Mouse (Mus musculus): ENCODE measurements around the gene Rsf1.

The Rsf1 gene

GRCm38 (mm10) chr7:97632897-97633296 lies 53.2 kb downstream of the Rsf1 start:
- no peak for DNase-seq (ENCODE audit: low spot score)

DNA sequence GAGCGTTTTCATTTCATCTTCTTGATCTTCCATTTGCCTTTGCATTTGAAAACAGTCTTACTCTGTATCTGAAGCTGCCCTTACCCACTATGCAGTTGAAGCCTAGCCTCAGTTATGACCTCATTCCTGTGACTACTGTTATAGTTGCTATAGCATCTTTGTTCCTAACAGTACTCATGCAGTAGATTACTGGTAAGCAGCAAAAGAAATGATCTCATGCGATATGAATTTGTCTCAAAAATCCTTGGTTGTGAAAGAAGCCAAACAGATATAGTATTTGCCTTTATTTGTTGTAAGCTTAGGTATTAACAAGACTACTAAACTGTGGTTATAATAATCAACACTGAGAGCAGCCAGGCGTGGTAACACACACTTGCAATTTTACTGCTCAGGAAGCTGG lies 65.4 kb downstream of the Rsf1 start:
- DNase-seq (ENCODE audit: low spot score), result no peak

- no peak for DNase-seq (ENCODE audit: low spot score)
Measured at GRCm38 (mm10) chr7:97647656-97648055, 68.0 kb downstream of the Rsf1 start.

- DNase-seq (ENCODE audit: low spot score), result no peak
Measured at GRCm38 (mm10) chr7:97650729-97651128, 71.0 kb downstream of the Rsf1 start.

- DNase-seq (ENCODE audit: low spot score), result no peak
Measured at GRCm38 (mm10) chr7:97656144-97656543, 76.5 kb downstream of the Rsf1 start.

DNA sequence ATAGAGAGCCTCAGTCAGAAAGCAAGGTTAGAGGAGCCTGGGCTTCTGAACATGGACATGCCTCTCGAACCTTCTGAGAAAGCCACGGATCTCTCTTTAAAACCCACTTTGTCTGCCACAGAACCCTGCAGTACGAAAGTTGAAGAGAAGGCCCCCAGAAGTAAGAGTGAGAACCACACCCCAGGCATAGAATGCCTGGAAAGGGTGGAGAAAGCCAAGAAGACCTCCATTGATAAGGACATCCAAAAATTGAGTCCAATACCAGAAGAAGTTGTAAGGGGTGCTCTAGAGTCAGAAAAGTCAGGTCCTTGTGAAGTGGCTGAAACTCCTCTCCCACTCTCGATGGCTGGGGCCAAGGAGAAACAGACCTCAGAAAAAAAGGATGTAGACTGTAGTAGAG lies 81.9 kb downstream of the Rsf1 start:
- no peak for DNase-seq (ENCODE audit: low spot score)

DNA sequence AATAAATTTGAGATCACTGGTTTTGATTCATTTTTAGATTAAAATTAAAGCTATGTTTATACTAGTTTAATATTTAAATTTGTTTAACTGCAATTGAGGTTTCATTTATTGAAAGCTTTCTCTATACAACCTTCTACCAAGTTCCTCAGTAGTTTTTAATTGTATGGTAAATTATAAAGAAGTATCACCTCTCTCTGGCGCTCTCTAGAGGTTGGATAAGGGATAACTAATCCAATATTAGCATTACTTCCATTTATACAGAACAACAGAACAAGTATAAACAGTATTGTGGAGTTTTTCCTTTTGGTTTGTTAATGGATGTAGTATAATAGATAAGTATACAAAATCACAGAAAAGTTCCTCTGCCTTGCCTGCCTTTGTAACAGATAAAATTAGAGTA lies 99.5 kb downstream of the Rsf1 start:
- peak; percentile 72 for DNase-seq (ENCODE audit: low spot score)

DNA sequence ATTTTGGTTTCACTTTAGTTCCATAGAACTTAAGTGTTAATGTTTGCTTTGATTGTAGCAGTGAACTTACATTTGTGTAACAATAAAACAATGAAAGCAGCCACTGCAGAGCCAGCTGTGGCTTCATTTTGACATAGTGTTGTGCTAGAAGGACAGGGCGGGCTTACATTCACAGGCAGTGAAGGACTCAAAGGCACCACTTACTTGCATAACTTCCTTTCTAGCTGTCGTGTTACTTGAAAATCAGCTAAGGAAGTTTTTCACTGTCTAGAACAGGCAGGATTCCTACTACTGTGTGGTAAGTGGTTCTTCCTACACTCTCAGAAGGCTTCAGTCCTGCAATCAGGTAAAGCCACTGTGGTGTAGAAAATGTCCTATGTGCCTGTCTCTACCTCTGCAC lies 108.1 kb downstream of the Rsf1 start:
- DNase-seq (ENCODE audit: low spot score), result no peak

DNA sequence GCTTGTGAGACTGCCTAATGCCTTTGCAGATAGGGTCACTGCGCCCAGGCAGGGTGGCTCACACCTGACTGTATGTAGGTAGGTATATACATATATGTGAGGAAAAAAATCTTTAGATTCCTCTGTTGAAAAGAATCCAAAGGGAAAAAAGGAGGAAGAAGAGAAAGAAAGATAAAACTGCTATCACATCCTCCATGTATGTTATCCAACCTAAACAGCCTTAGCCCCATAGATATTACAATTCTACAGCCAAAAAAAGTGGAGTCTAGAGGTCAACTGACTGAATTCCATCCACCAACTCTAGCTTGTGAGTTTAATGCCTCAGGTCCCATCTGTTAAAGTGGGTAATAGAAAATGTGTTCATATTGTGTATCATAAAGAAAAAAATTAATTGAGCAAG lies 115.8 kb downstream of the Rsf1 start:
- no peak for DNase-seq (ENCODE audit: low spot score)

GRCm38 (mm10) chr7:97696133-97696505 lies 116.4 kb downstream of the Rsf1 start:
- DNase-seq (ENCODE audit: low spot score), result no peak

- DNase-seq (ENCODE audit: low spot score), result peak; percentile 97
Measured at GRCm38 (mm10) chr7:97696506-97697254, 117.0 kb downstream of the Rsf1 start, which contains the start of gene Clns1a. Gene Clns1a, plus strand, starts transcription at chr7:97696634.

DNA sequence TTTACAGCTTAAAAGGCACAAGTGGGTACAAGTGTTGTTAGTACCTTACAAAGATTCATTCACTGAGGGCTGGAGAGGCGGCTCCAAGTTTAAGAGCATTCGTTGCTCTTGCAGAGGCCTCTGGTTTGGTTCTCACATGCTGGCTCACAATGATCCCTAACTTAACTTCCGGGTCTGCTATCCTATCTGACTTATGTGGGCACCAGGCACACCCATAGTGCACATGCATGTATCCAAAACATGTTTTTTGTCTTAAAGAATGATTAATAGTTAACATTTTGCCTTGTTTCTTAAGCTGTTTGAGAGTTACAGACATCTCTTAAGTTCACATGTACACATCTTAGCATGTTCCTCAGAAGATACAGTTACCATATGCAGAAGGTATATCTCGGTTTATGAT lies 120.5 kb downstream of the Rsf1 start:
- no peak for DNase-seq (ENCODE audit: low spot score)

GRCm38 (mm10) chr7:97701106-97701505 lies 121.4 kb downstream of the Rsf1 start:
- DNase-seq (ENCODE audit: low spot score), result no peak

GRCm38 (mm10) chr7:97707123-97707522 lies 127.4 kb downstream of the Rsf1 start:
- DNase-seq (ENCODE audit: low spot score), result no peak

- DNase-seq (ENCODE audit: low spot score), result no peak
Measured at GRCm38 (mm10) chr7:97707809-97708208, 128.1 kb downstream of the Rsf1 start.

DNA sequence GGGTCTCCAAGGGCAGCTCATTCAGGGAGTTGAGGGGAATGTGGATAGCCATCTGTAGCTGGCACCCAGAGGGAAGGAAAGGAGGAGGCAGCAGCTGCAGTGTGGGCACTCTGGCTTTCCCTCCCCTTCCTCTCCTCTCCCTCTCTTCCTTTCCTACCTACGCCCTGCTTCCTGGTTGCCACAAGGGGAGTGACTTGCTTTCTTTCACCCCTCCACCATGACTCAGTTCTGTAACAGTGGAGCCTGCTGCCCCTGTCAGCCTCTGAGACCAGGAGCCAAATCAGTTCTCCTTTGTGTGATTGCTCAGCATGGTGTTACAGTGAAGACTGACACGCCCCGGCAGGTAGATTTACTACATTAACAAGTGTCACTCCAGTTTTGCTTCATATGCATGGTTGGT lies 129.5 kb downstream of the Rsf1 start:
- DNase-seq (ENCODE audit: low spot score), result no peak

GRCm38 (mm10) chr7:97714651-97715050 lies 135.0 kb downstream of the Rsf1 start:
- no peak for DNase-seq (ENCODE audit: low spot score)

DNA sequence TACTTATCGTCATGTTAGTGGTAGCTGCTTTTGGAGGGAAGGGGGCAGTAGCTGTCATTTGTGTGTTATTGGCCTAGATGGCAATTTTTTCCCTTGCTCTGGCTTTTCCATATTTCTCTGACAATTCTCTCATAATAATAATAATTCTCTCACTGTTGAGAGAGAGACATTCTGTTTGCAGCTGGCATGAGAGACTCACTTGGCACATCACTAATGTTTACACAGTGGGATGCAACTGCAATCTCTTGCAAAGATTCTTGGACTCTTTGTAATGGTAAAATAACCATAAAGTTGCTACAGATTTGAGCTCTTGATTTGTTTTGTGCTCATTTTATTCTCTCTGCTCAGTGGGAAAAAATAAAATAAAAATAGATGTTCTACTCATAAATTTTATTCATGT lies 137.6 kb downstream of the Rsf1 start:
- no peak for DNase-seq (ENCODE audit: low spot score)

DNA sequence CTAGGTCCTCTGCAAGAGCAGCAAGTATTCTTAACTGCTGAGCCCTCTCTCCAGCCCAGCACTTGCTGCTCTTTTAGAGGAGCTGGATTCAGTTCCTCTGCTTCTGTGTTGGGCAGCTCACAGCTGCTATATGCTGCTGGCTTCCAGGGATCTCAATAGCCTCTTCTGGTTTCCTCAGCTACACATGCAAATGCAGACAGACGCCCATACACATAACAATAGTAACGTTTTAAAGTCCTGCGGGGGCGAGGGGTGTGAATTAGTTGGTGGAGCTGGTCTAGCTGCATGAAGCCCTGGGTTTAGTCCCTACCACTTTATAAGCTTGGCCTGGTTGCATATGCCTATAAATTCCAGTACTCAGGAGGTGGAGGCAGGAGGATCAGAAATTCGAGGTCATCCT lies 139.4 kb downstream of the Rsf1 start:
- DNase-seq (ENCODE audit: low spot score), result no peak

DNA sequence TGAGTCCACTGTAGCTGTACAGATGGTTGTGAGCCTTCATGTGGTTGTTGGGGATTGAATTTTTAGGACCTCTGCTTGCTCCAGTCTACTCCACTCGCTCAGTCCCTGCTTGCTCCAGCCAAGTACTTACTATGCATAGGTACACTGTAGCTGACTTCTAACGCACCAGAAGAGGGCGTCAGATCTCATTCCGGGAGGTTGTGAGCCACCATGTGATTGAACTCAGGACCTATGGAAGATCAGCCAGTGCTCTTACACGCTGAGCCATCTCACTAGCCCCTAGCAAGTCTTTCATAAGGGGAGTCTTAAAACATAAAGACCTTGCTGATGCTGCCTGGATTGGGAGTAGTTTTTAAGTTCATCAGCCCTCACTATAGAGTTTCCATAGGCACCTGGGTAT lies 140.4 kb downstream of the Rsf1 start:
- DNase-seq (ENCODE audit: low spot score), result no peak

GRCm38 (mm10) chr7:97722278-97722918 lies 142.7 kb downstream of the Rsf1 start:
- DNase-seq (ENCODE audit: low spot score), result no peak

GRCm38 (mm10) chr7:97723646-97724538 lies 144.2 kb downstream of the Rsf1 start:
- no peak for DNase-seq (ENCODE audit: low spot score)

DNA sequence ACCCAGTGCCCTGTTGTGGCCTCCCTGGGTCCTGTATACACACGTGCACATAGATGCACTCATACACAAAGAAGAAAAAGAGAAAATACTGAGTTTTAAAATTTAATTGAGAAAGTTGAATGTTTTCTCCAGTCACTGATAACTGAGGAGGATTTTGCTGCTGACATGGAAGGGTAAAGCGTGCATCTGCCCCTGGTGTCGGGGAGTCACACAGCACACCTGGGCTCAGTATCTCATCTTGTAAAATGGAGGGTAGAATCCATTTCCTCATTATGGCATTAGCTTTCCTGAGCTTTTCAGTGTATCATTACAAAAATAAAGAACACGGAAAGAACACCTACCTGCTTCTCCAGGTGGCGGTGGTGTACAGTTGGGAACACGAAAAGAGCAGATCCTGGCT lies 145.7 kb downstream of the Rsf1 start:
- DNase-seq (ENCODE audit: low spot score), result no peak
